Mouse (Mus musculus): ENCODE measurements around the gene Duxbl3. TPM values are rescaled to one million over a fixed set of nuclear protein-coding genes. Genes with fewer than 3 reads are reported as not detected.
"Not testable (repeated sequence)": the region's sequence is repeated elsewhere in the genome, so short reads cannot be mapped to it uniquely, and the experiment has no call there.

The Duxbl3 gene
- total RNA-seq (2021): not detected

- intact Hi-C loops (cut with DNase I): not testable (repeated sequence)
Observed at GRCm38 (mm10) chr14:26257756-26258617, at the start of gene Duxbl3. Gene Duxbl3 (plus strand): TSS chr14:26257962.

GRCm38 (mm10) chr14:26216233-26217000 lies 41.3 kb upstream of the Duxbl3 start:
- DNase-seq; intact Hi-C loops (cut with DNase I): not testable (repeated sequence)

More at GRCm38 (mm10) chr14:26257756-26258617, at the start of gene Duxbl3:
- not testable (repeated sequence) for DNase-seq

DNA sequence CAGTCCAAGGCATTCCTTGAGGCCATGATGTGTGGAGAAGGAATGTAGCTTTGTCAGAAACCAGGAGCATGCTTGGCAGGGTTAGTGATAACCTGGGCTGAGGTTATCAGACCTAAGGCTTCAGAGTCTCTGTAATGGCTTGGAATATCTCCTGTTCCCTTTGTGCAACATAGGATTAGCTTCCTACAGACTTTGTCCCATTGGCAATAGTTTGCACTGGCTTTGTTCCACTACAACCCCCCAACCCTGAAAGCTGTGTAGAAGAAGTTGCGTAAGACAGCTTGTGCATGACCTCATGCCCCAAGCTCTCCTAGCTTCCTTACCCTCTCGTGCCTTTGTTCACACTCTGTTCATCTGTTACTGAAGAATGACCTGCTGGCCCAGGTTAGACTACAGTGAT lies 20.6 kb upstream of the Duxbl3 start:
- intact Hi-C loops (cut with DNase I); DNase-seq: not testable (repeated sequence)

- DNase-seq; intact Hi-C loops (cut with DNase I): not testable (repeated sequence)
Observed at GRCm38 (mm10) chr14:26258729-26259128, 967 bp downstream of the Duxbl3 start.

DNA sequence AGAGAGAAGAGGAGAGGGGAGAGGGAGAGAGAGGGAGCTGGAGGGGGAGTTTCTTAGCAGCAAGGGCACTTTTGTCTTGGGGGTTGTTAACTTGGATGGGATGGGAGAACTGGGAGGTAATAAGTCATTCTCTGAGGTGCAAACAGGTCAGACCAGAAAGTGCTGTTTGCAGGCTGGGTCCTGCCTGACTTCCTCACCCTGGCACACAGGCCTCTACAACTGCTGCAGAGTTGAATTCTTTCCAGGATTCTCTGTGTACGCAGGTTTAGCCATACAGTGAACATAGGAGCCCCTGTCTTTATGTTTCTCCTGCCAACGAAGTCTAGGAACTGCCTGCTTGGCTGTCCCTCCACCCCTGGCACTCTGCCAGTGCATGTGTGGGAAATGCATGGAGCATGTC lies 29.0 kb downstream of the Duxbl3 start:
- intact Hi-C loops (cut with DNase I); DNase-seq: not testable (repeated sequence)

GRCm38 (mm10) chr14:26293859-26294258 lies 36.1 kb downstream of the Duxbl3 start:
- no peak for DNase-seq
- intact Hi-C loops (cut with DNase I): no loop called here

DNA sequence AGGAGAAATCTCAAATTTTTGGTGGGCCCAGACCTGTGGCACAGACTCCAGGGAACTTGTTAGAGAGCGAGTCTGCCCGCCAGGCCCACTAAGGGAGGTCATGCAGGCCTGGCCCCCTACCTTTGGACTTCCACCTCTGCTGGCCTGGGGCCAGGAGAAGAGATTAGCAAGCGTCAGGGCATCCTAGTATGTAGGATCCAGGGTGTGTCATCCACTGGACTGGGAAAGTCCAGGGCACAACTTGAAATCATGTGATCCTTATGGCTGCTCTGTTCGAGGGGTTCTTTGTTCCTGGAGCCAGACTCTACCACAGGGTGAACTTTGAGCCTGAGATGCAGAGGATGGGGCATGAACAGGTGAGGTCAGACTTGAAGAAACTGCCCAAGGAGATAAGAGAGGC lies 39.3 kb downstream of the Duxbl3 start:
- intact Hi-C loops (cut with DNase I): no loop called here
- no peak for DNase-seq

DNA sequence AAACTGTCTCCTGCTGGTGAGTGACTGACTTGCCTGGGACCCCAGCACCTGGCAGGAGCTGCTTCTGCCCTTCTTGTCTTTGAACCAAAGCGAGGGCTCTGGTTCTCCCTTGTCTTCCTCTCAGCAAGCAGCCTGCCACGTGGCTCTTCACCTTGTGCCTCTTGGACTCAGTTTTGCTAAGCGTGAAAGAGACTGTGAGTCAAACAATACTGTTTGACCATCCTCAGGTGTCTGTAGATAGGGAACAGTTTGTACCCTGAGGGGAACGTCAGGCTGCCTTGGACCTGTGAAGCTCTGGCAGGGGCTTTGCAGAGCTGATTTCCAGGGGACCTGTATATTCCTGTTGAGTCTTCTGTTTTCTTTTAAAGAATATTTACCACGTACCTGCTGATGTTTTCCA lies 39.7 kb downstream of the Duxbl3 start:
- intact Hi-C loops (cut with DNase I): no loop called here
- no peak for DNase-seq

DNA sequence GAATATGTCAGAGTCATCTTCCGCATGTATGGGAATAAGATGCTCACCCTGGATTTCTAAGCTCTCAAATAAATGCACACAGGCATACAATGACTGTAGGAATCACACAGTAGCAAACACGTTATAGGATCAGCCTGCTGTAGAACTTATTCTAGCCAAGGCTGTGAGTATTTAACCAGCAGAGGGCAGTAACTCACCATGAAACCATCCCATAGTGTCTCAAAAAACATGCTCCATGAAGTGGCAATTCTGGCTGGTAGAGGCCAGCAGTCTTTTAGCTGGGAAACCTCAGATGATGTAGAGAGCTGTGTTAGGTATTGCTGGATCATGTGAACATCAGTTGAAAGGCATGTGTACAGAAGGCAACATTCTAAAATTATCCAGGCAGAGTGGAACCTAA lies 45.3 kb downstream of the Duxbl3 start:
- peak; percentile 15 to 38 for DNase-seq
- intact Hi-C loops (cut with DNase I): no loop called here

DNA sequence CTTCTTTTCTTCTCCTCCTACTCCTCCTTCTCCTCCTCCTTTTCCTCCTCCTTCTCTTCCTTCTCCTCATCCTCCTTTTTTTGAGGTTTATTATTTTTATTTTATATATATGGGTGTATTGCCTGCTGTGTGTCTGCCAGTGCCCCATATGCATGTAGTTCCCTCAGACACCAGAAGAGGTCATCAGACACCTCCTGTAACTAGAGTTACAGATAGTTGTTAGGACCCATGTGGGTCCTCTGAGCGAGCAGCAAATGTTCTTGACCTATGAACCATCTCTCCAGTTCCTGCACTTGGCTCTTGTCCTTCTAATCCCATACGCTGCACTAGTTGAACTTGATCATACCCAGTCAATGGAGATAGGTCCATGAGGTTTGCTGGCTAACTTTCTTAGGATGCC lies 48.3 kb downstream of the Duxbl3 start:
- no peak for DNase-seq
- intact Hi-C loops (cut with DNase I): no loop called here

DNA sequence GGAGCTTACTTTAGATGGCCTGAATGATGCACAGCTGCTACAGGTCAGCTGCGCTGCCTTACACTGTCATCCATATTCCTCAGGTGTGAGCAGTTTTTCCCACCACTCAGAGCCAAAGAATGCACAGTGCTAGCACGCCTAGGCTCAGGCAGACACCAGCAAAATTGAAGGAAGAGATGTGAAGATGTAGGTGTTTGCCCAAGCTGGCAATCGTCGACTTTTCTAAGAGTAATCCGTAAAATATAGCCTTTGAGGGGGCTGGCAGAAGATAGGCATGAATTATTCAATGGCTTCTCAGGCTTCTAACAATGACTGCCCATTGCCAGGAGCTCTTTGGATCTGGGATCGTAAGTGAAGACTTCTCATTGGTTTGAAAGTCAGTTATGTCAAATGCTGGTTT lies 51.1 kb downstream of the Duxbl3 start:
- intact Hi-C loops (cut with DNase I): no loop called here
- DNase-seq: no peak

GRCm38 (mm10) chr14:26309511-26309910 lies 51.7 kb downstream of the Duxbl3 start:
- intact Hi-C loops (cut with DNase I): no loop called here
- DNase-seq: no peak

DNA sequence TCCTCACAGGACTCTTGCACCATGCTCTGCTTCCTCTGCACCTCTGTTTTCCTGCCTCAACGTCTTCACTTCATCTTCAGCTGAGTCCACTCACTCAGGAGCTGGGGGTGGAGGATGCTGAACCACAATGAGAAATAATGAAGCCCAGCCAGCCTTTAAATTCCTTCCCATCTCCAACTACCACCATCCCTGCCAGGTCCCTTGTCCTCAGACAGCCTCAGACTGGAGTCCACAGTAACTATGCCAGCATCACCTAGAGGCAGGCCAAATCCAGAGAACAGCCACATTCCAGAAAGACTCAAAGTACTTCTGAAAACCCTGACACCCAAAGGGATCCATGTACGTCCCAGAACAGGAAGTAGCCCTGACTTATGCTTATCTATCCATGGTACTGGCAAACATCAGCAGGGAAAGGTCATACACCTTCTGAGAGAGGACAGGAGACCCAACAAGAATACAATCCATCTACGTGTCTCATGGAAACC lies 58.5 kb downstream of the Duxbl3 start:
- intact Hi-C loops (cut with DNase I): loop anchor here (5.0 kb wide), 1 partner anchor 146 kb away; no protein-coding TSS in a partner anchor
- peak in 1 of 2 experiments; percentile 5 for DNase-seq

Other genes starting within 250 kb of the Duxbl3 start
- 10 to 100 TPM; 17.7 to 21.2 TPM for gene Gm9780, start 215.3 kb upstream of the Duxbl3 start, total RNA-seq (2021)
- 1 to 10 TPM; 6.3 to 9.3 TPM for gene Tmem254c, start 190.6 kb upstream of the Duxbl3 start, total RNA-seq (2021)
- gene Cphx2, start 176.4 kb upstream of the Duxbl3 start, total RNA-seq (2021): not detected
- gene Cphx3, start 175.7 kb upstream of the Duxbl3 start, total RNA-seq (2021): not detected
- not detected for gene Duxbl2, start 139.6 kb upstream of the Duxbl3 start, total RNA-seq (2021)
- gene Plac9b, start 75.5 kb upstream of the Duxbl3 start, total RNA-seq (2021): 10 to 100 TPM; 48.1 to 57.6 TPM
- gene Tmem254b, start 50.9 kb upstream of the Duxbl3 start, total RNA-seq (2021): 1 to 10 TPM; 2.6 to 3.6 TPM